Mouse (Mus musculus): ENCODE data around the gene Nectin2. TPM values are rescaled to one million over a fixed set of nuclear protein-coding genes. Genes with fewer than 3 reads are reported as not detected.

Gene Nectin2
- polyA plus RNA-seq, 1 experiment from 2014 or later, result 86.6 TPM

- Histone ChIP-seq H3K4me1 (peaks cover 40% of the 10 kb centered on the region), H3K36me3 (no peaks in the 10 kb centered on the region), H3K4me3 (replicated peaks) (no peak overlapping the region), H3K9me3 (replicated peaks) (no peaks in the 10 kb centered on the region), H3K9ac (no peak overlapping the region), H3K27ac (replicated peaks) (no peak overlapping the region), H3K27me3 (no peaks in the 10 kb centered on the region), H3K4me2 (replicated peaks) (no peak overlapping the region)
- ATAC-seq (ENCODE audit: insufficient number of reproducible peaks, low FRiP score, low TSS enrichment, low read depth), result no peak
- 43% methylated on average over 4 of the region's 4 CpGs for WGBS
These were observed 744 bp upstream of the Nectin2 start for GRCm38 (mm10) chr7:19751070-19751383.

GRCm38 (mm10) chr7:19749389-19750216 is 680 bp downstream of the Nectin2 start:
- H3K4me1 ChIP-seq, result peaks cover 47% of the 10 kb centered on the region
- H3K27me3 ChIP-seq, result no peaks in the 10 kb centered on the region
- H3K36me3 ChIP-seq, result no peaks in the 10 kb centered on the region
- under 1% methylated on average over 46 of the region's 46 CpGs for WGBS
- peak overlapping the region; percentile 96 for H3K27ac ChIP-seq (replicated peaks)
- H3K9me3 ChIP-seq (replicated peaks), result no peaks in the 10 kb centered on the region
- H3K4me2 ChIP-seq (replicated peaks), result peak overlapping the region; percentile 74
- peak overlapping the region; percentile 87 for H3K4me3 ChIP-seq (replicated peaks)
- H3K9ac ChIP-seq, result peak overlapping the region; percentile 75
- ATAC-seq (ENCODE audit: insufficient number of reproducible peaks, low FRiP score, low TSS enrichment, low read depth), result peak; percentile 96

GRCm38 (mm10) chr7:19748219-19749195 is 1.8 kb downstream of the Nectin2 start:
- peak; percentile 2; the same call in 1 of the 2 replicates for ATAC-seq (ENCODE audit: insufficient number of reproducible peaks, low FRiP score, low TSS enrichment, low read depth)
- Histone ChIP-seq H3K27me3 (no peaks in the 10 kb centered on the region), H3K4me1 (peaks cover 47% of the 10 kb centered on the region), H3K4me2 (replicated peaks) (peak overlapping the region; percentile 74), H3K9ac (peak overlapping the region; percentile 75), H3K4me3 (replicated peaks) (peak overlapping the region; percentile 87), H3K27ac (replicated peaks) (peak overlapping the region; percentile 96), H3K9me3 (replicated peaks) (no peaks in the 10 kb centered on the region), H3K36me3 (peaks cover 4% of the 10 kb centered on the region; the same call in 1 of the 2 replicates)
- WGBS, result 1% methylated on average over 32 of the region's 32 CpGs

DNA sequence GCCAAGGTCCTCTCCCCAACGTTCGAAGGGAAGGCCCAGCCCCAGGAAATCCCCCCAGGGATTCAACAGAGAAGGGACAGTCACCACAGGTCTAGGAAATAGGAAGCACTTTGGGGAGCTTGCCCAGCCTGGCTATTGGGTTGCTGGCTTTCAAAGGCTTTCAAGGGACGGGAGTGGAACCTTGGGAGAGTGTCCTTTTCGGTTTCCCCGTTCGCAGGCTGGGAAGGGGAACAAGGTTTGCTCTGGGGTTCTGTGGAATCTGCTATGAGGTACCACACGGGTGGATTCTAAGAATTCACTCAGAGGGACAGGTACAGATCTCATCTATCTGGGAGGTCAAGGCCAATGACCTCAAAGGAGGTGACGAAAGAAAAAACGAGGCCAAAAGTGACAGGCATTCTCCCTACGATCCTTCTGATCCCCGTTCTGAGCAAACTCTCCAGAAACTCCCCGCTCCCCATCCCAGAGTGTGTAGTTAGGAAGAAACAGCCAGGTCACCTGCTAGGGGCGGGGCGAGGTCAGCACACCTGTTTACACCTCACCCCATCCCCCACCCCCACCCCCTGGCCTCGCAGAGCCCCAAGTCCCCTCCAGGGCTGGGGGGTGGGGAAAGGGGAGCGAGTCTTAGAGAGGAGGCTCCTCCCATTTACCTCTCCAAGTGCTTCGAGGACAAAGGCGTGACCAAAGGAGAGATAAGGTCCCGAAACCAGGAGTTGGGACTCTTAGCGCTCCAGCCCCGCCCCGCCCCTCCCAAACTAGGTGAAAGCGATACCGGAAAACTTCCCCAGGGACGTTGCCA is 2.7 kb downstream of the Nectin2 start:
- Histone ChIP-seq H3K9ac (no peak overlapping the region), H3K36me3 (peaks cover 4% of the 10 kb centered on the region; the same call in 1 of the 2 replicates), H3K4me3 (replicated peaks) (peak overlapping the region; percentile 87), H3K4me2 (replicated peaks) (peak overlapping the region; percentile 74), H3K27me3 (no peaks in the 10 kb centered on the region), H3K9me3 (replicated peaks) (no peaks in the 10 kb centered on the region), H3K27ac (replicated peaks) (peak overlapping the region; percentile 40), H3K4me1 (peaks cover 46% of the 10 kb centered on the region)
- WGBS, result 6% methylated on average over 25 of the region's 25 CpGs
- ATAC-seq (ENCODE audit: insufficient number of reproducible peaks, low FRiP score, low TSS enrichment, low read depth), result no peak

- H3K27me3 ChIP-seq, result no peaks in the 10 kb centered on the region
- H3K4me1 ChIP-seq, result peaks cover 51% of the 10 kb centered on the region
- H3K27ac ChIP-seq (replicated peaks), result peak overlapping the region; percentile 40
- H3K9ac ChIP-seq, result no peak overlapping the region
- peak overlapping the region; percentile 87; the same call in 1 of the 2 replicates for H3K4me3 ChIP-seq (replicated peaks)
- peak overlapping the region; percentile 74 for H3K4me2 ChIP-seq (replicated peaks)
- H3K9me3 ChIP-seq (replicated peaks), result no peaks in the 10 kb centered on the region
- ATAC-seq (ENCODE audit: insufficient number of reproducible peaks, low FRiP score, low TSS enrichment, low read depth), result no peak
- 23% methylated on average over 6 of the region's 6 CpGs for WGBS
- peaks cover 4% of the 10 kb centered on the region; the same call in 1 of the 2 replicates for H3K36me3 ChIP-seq
These were observed 3.7 kb downstream of the Nectin2 start for GRCm38 (mm10) chr7:19746426-19747201.

DNA sequence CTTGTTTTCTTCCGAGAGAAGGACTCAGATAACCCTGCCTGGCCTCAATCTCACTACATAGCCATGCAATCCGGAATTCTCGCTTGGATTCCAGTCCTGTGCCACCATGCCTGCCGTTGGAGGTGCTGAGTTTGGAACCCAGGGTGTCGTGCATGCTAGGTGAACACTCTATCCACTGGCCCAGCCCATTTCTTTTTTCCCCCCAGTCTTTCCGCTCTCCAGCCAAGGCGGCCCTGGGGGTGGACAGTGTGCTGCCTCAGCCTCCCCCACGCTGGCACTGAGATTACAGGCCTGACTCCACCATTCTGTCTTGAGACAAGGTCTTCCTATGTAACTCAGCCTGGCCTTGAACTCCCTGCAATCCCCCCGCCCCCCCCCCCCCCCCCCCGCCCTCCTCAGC is 4.3 kb downstream of the Nectin2 start:
- Histone ChIP-seq H3K9ac (no peak overlapping the region), H3K4me2 (replicated peaks) (no peak overlapping the region), H3K9me3 (replicated peaks) (no peaks in the 10 kb centered on the region), H3K4me3 (replicated peaks) (no peak overlapping the region), H3K27me3 (no peaks in the 10 kb centered on the region), H3K4me1 (peaks cover 53% of the 10 kb centered on the region), H3K36me3 (peaks cover 4% of the 10 kb centered on the region; the same call in 1 of the 2 replicates), H3K27ac (replicated peaks) (no peak overlapping the region)
- WGBS, result 85% methylated on average over 8 of the region's 10 CpGs
- ATAC-seq (ENCODE audit: insufficient number of reproducible peaks, low FRiP score, low TSS enrichment, low read depth), result no peak

DNA sequence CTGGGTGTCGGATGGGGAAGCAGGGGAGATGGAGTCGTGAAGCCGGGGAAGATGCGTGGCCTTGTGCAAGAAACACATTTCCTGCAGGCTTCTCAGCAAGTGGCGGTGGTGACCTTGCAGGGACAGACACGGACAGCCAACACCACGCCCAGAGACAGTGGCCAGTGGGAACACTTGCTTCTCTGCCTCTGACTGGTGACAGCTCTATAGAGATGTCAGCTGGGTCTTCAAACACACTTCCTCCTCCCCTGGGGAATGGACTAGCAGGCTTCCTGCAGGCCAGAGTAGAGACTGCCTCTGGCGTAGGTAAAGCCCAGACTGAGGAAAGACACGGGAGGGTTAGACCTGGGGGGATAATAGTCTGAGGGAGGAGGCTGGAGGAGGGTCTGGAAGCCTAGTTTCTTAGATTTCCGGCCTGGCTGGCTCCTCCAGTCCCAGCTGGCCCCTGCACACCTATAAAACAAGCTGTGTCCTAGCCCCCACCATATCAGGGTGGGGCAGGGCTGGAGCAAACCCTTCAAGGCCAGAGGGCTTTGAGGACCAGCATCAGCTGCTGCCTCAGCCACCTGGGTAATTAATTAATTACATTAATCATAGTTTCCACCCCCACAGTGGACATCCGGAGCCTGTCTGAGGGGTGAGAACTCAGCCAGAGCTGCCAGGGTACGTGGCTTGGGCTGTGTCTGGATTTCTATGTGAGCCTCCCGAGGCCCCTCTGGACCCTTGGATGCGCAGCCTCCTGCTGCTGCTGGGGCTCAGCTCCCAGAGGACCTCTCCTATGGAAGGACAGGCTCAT is 5.5 kb downstream of the Nectin2 start:
- H3K36me3 ChIP-seq, result peaks cover 4% of the 10 kb centered on the region; the same call in 1 of the 2 replicates
- no peak for ATAC-seq (ENCODE audit: insufficient number of reproducible peaks, low FRiP score, low TSS enrichment, low read depth)
- WGBS, result 59% methylated on average over 14 of the region's 14 CpGs
- H3K4me3 ChIP-seq (replicated peaks), result no peak overlapping the region
- peaks cover 45% of the 10 kb centered on the region for H3K4me1 ChIP-seq
- H3K27me3 ChIP-seq, result no peaks in the 10 kb centered on the region
- H3K27ac ChIP-seq (replicated peaks), result 0 out of 2 replicates have a peak overlapping the region, but pooled peaks have one; percentile 34
- H3K9me3 ChIP-seq (replicated peaks), result no peaks in the 10 kb centered on the region
- H3K4me2 ChIP-seq (replicated peaks), result no peak overlapping the region
- no peak overlapping the region for H3K9ac ChIP-seq

DNA sequence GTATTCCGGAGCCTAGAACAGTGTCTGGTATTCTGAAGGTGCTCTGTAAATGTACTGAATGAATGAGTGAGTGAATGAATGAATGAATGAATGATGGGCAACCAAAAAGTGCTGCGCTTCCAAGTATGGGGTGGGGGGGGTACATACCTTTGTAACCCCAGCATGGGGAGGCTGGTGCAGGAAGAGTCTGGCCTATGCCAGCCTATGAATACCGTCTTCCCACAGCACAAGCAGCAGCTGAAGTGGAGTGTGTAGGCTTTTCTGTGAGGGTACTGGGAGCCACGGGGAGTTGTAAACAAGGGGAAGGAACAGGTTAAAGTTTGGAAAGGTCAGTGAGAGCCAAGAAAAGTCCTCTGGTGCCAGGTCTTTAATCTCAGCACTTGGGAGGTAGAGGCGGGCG is 6.5 kb downstream of the Nectin2 start:
- Histone ChIP-seq H3K36me3 (peaks cover 11% of the 10 kb centered on the region; the same call in 1 of the 2 replicates), H3K27ac (replicated peaks) (no peak overlapping the region), H3K4me3 (replicated peaks) (no peak overlapping the region), H3K4me1 (peaks cover 45% of the 10 kb centered on the region), H3K27me3 (no peaks in the 10 kb centered on the region), H3K9me3 (replicated peaks) (no peaks in the 10 kb centered on the region), H3K9ac (no peak overlapping the region), H3K4me2 (replicated peaks) (no peak overlapping the region)
- WGBS, result 84% methylated on average over 6 of the region's 6 CpGs
- ATAC-seq (ENCODE audit: insufficient number of reproducible peaks, low FRiP score, low TSS enrichment, low read depth), result no peak

GRCm38 (mm10) chr7:19742468-19742867 is 7.8 kb downstream of the Nectin2 start:
- no peak overlapping the region for H3K27ac ChIP-seq (replicated peaks)
- no peaks in the 10 kb centered on the region for H3K9me3 ChIP-seq (replicated peaks)
- 58% methylated on average over 5 of the region's 5 CpGs for WGBS
- H3K36me3 ChIP-seq, result peaks cover 20% of the 10 kb centered on the region
- no peak for ATAC-seq (ENCODE audit: insufficient number of reproducible peaks, low FRiP score, low TSS enrichment, low read depth)
- no peak overlapping the region for H3K4me3 ChIP-seq (replicated peaks)
- peaks cover 35% of the 10 kb centered on the region for H3K4me1 ChIP-seq
- no peak overlapping the region for H3K4me2 ChIP-seq (replicated peaks)
- H3K9ac ChIP-seq, result no peak overlapping the region
- H3K27me3 ChIP-seq, result no peaks in the 10 kb centered on the region
